Mouse (Mus musculus) heart, embryonic 11.5 days (tissue): ENCODE measurements around the gene Dagla. TPM values are rescaled to one million over a fixed set of nuclear protein-coding genes. Genes with fewer than 3 reads are reported as not detected.

Source experiments
- ATAC-seq: fragments of 200-750 bp; cut with Nextera tagmentation; replicated peaks from 2 replicates; pipeline ENCODE4 v1.8.0; 2017; ENCODE audit warnings: moderate library complexity; ENCODE audit not compliant: insufficient number of reproducible peaks, low FRiP score, low TSS enrichment
- H3K27ac ChIP-seq: fragments of 300-500 bp; sonication (generic); 2 replicates; pipeline ENCODE4 v1.5.1; 2014; ENCODE audit warnings: mild to moderate bottlenecking, low read depth, low read length
- H3K27me3 ChIP-seq: fragments of 300-500 bp; sonication (generic); 2 replicates; pipeline ENCODE4 v1.6.1; 2014; ENCODE audit warnings: mild to moderate bottlenecking, low read length, mixed read lengths; ENCODE audit not compliant: control insufficient read depth, insufficient read depth
- H3K36me3 ChIP-seq: fragments of 300-500 bp; sonication (generic); 2 replicates; pipeline ENCODE4 v1.6.1; 2014; ENCODE audit warnings: mild to moderate bottlenecking, low read length, moderate library complexity, mixed read lengths; ENCODE audit not compliant: control insufficient read depth, insufficient read depth
- H3K4me1 ChIP-seq: fragments of 300-500 bp; sonication (generic); 2 replicates; pipeline ENCODE4 v1.6.1; 2014; ENCODE audit warnings: low read length; ENCODE audit not compliant: control insufficient read depth, insufficient read depth
- H3K4me2 ChIP-seq: fragments of 300-500 bp; sonication (generic); 2 replicates; pipeline ENCODE4 v1.6.1; 2014; ENCODE audit warnings: mild to moderate bottlenecking, moderate library complexity
- H3K4me3 ChIP-seq: fragments of 300-500 bp; sonication (generic); 2 replicates; pipeline ENCODE4 v1.5.1; 2014; ENCODE audit warnings: low read depth, low read length
- H3K9ac ChIP-seq: fragments of 300-500 bp; sonication (generic); 2 replicates; pipeline ENCODE4 v1.6.1; 2014; ENCODE audit warnings: mild to moderate bottlenecking, low read depth, low read length, moderate library complexity
- H3K9me3 ChIP-seq: fragments of 300-500 bp; sonication (generic); replicated peaks from 2 replicates; pipeline ENCODE4 v1.6.1; 2016; ENCODE audit warnings: low read length; ENCODE audit not compliant: control insufficient read depth
- whole genome bisulfite sequencing: fragments of 180-500 bp; shearing (Covaris S2); extraction: QIAGEN DNeasy Blood & Tissue Kit; methylation state at CpG from one replicate; pipeline ENCODE4 v1.1.7; 2014; ENCODE audit not compliant: insufficient replicate concordance; 5-methylcytosine and 5-hydroxymethylcytosine counted together
- polyA plus RNA-seq: library from polyadenylated mRNA; unstranded; fragments of >200 nt; fragmentation: Nextera tagmentation; extraction: Ambion mirVana; gene quantifications from 2 replicates; pipeline ENCODE4 v1.2.1, GENCODE M21; 2014

Dagla gene
- polyA plus RNA-seq, 1 experiment from 2014 or later = 0.66 TPM

DNA sequence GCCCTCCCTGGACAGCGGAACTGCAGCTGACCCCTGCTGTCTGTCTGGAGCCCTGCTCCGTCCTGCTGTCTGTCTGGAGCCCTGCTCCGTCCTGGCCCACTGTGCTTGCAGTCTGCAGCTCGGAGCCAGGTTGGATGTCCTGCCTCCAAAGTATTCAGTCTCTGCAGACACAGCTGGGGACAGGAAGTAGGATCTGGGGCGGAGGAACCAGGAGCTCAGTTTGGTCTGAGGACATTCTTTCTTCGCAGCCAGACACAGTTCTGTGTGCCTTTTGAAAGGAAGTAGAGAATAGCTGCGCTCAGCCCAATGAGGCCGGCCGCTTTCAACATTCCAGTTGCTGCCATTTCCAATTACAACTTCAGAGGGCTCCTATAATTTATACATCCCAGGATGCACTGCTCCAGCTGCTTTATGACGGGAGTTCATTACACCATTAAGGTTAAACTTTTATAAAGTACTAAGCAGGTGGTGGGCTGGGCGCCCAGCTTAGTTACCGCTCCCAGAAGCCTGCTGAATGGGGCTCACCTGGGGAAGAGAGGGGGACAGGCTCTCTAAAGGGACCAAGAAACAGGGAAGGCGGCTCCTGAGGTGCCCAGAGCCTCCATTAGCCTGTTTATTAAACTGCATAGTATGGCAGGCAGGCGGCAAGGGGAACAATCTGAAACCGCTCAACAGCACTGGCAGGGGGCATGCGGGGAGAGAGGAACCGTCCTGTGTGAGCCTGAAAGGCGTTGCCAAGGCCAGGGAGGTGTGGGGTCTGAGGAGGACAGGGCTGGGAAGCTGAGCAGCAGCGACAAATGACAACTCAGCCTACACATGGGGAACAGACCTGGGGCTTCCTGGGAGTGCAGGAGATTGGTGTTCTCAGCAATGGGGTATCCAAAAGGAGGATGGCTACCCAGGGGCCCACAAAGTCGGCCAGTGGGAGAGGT, 9.8 kb downstream of the Dagla start:
- ATAC-seq = no peak

DNA sequence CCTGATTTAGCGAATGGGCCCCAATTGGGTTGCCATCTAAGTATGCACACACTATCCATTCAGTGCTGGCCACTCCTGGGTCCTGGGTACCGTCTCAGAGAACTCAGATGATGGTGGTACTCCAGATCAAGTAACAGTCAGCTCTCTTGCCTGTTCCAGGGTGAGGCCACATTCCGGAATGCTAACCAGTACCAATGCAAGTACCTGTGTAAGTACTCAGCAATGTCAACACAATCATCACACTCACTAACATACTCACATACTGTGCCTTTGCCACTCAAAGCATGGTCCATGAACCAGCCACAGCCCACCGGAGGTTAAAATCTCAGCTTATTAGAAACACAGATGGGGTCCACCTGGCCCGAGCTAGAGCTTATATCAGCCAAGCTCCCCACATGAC, 10.7 kb downstream of the Dagla start:
- Histone ChIP-seq H3K4me3 (no peak overlapping the region), H3K27ac (no peak overlapping the region), H3K9me3 (no peaks in the 10 kb centered on the region), H3K9ac (no peak overlapping the region), H3K27me3 (peaks cover 6% of the 10 kb centered on the region; the same call in 1 of the 2 replicates), H3K36me3 (no peaks in the 10 kb centered on the region), H3K4me1 (peaks cover 42% of the 10 kb centered on the region), H3K4me2 (no peak overlapping the region)
- 59% methylated on average over 5 of the region's 5 CpGs for WGBS
- ATAC-seq = no peak

More for the DNA sequence above, 9.8 kb downstream of the Dagla start:
- Histone ChIP-seq H3K27me3 (peaks cover 6% of the 10 kb centered on the region; the same call in 1 of the 2 replicates), H3K4me2 (peak overlapping the region; percentile 16; the same call in 1 of the 2 replicates), H3K4me3 (no peak overlapping the region), H3K27ac (0 out of 2 replicates have a peak overlapping the region, but pooled peaks have one; percentile 22), H3K9ac (peak overlapping the region; percentile 24; the same call in 1 of the 2 replicates), H3K9me3 (no peaks in the 10 kb centered on the region), H3K4me1 (peaks cover 42% of the 10 kb centered on the region), H3K36me3 (no peaks in the 10 kb centered on the region)
- WGBS = 42% methylated on average over 20 of the region's 20 CpGs

DNA sequence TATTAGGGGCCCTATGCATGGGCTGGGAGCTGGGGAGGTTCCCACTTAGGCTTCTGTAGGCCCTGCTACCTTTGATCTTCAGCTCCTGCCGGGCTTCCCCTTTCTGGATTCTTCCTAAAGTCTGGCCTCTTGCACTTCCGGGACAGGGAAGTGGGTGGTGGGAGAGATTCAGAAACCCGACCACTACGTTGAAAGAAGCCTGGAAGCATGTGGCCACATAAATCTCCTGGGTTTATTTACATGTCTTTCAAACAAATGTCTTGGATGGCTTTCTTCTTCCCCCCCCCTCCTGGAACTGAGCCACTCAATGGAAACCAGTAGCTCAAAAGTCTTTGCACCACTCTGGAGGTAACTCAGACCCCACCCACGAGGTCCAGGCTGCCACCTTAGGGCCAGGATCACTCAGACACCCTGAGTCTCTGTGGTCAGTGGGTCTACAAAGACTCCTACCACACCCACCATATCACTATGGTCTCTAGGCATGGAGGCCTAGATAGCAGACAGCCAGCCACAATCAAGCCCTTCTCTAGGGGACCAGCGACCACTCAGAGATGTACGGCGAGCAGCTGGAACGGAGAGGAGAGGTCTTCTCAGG, 12.7 kb downstream of the Dagla start:
- no peaks in the 10 kb centered on the region for H3K36me3 ChIP-seq
- no peak overlapping the region for H3K27ac ChIP-seq
- ATAC-seq = no peak
- peaks cover 6% of the 10 kb centered on the region; the same call in 1 of the 2 replicates for H3K27me3 ChIP-seq
- WGBS = 64% methylated on average over 9 of the region's 9 CpGs
- H3K9ac ChIP-seq = no peak overlapping the region
- H3K4me1 ChIP-seq = peaks cover 36% of the 10 kb centered on the region
- no peaks in the 10 kb centered on the region for H3K9me3 ChIP-seq
- no peak overlapping the region for H3K4me3 ChIP-seq
- no peak overlapping the region for H3K4me2 ChIP-seq

DNA sequence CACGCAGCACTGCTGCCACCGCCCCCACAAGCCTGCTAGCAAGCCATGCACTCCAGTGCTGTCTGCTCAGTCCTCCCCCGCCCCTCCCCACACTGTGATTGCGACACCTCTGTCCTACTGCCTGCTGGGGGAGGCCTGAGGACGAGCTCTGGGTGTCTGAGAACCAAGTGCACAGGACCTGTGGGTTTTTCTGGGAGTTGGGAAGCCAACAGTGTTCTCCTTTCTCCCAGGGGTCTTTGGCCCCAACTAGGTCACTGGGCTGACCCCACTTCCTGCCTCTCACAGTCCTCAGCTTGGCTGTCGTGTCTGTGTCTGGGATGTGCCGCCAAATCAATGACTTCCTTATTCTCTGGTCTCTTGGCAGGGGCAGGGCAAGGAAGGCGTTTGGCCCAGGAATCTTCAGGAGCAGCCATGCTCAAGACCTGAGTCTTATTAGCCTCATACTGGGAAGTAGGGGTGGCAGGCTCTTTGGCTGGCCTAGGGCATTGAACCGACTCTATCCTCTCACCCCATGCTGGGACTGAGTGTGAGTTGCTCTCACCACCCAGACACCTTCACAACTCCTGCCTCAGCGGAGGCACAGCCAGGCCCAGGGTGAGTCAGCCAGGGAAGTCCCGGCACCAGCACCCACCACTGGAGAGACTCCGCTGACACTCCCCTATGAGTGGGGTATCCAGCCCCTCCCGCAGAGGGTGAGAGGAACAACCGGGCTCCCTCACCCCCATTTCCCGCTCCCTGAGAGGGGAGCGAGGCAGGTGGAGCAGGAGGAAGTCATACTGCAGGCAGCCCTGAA, 14.3 kb downstream of the Dagla start:
- no peak overlapping the region for H3K4me3 ChIP-seq
- peaks cover 3% of the 10 kb centered on the region; the same call in 1 of the 2 replicates for H3K27me3 ChIP-seq
- H3K4me1 ChIP-seq = peaks cover 27% of the 10 kb centered on the region
- WGBS = 55% methylated on average over 16 of the region's 16 CpGs
- H3K4me2 ChIP-seq = no peak overlapping the region
- H3K9ac ChIP-seq = no peak overlapping the region
- ATAC-seq = no peak
- H3K27ac ChIP-seq = no peak overlapping the region
- no peaks in the 10 kb centered on the region for H3K36me3 ChIP-seq
- H3K9me3 ChIP-seq = no peaks in the 10 kb centered on the region

DNA sequence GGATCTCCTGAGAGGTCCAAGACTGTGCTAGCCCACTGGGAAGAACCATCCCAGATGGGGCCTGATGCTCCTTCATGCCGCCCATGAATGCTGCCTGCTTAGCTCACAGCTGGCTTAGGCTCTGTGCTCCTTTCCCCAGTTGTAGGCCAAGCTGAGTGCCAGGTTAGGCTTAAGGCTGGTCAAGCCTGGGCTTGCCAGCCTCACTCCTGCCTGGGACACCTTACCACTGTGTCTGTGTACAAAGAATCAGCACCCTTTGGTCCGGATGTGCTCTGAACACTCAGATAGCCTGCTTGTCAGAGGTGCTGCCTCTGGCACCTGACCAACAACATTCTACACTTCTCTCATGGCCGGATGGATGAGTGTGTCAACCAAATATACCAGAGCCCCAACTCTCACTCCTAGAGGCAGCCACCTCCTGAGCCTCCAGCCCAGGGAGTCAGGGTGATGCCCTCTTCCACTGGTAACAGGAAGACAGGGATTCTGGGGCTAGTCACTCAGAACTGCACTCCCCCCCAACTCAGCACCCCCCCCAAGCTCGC, 15.0 kb downstream of the Dagla start:
- Histone ChIP-seq H3K9ac (no peak overlapping the region), H3K4me1 (peaks cover 21% of the 10 kb centered on the region), H3K4me2 (no peak overlapping the region), H3K27me3 (no peaks in the 10 kb centered on the region; the same call in 1 of the 2 replicates), H3K4me3 (no peak overlapping the region), H3K9me3 (no peaks in the 10 kb centered on the region), H3K27ac (no peak overlapping the region), H3K36me3 (no peaks in the 10 kb centered on the region)
- 64% methylated on average over 4 of the region's 4 CpGs for WGBS
- ATAC-seq = no peak

DNA sequence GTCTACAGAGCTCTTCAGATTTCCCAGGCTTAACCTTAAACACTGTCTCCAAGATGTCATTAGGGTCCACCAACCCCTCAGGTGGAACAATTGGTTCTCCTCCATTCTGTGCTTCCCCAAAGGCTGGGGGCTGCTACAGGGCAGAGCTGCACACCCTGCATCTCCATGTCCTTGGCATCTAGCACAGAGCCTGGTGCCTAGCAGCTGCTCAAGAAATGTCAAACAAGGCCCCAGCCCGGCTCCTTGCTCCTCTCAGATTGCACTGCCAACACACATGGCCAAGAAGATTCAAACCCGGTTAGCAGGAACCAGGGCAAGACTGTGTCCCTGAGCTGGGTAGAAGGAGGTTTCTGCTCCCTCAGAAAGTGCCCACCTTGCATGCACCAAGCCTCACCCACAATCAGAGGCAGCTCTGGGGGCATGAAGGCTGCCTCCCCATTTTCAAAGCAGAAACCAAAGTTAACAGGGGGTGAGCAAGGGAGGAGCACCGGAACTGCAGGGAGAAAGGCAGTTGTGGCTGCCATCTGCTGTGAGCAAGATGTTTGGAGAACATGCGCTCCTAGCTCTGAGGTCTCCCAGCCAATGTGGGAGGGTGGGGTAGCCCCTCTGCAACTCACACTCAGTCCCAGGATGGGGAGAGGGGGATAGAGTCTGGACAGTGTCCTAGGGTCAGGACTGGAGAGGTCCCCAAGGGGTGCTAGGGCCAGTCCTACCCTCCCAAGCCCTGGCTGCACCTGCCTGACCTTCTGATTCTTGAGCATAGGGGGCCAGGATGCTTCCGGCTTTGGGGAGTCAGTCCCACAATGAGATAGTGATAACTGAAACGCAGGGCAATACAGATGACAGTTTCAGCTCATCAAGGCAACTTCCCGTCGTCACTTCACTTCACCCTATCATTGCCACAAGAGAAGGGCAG, 16.3 kb downstream of the Dagla start:
- no peak for ATAC-seq
- Histone ChIP-seq H3K27ac (no peak overlapping the region), H3K9ac (no peak overlapping the region), H3K4me3 (no peak overlapping the region), H3K4me2 (no peak overlapping the region), H3K27me3 (peaks cover 4% of the 10 kb centered on the region), H3K36me3 (no peaks in the 10 kb centered on the region), H3K4me1 (peaks cover 14% of the 10 kb centered on the region), H3K9me3 (no peaks in the 10 kb centered on the region)
- WGBS = 75% methylated on average over 8 of the region's 8 CpGs

DNA sequence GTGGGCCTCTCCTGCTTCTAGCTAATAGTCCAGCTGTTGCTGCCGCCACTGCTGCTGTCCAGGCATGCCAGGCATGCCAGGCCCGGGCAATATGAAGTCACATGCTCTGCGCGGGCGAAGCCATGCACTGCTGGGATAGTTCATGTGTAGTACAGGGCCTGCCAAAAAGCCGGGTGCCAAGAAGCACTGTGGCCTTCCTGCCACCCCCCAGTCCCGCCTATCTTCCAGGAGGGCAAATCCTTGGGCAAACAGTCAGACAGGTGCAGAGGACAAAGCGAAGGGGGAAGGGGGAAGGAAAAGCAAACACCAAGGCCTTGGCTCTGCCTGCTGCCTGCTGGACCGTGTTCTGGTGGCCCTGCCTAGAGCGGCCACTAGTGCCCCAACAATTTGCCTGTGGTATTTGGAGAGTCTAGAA, 18.2 kb downstream of the Dagla start:
- ATAC-seq = no peak
- no peak overlapping the region for H3K4me3 ChIP-seq
- H3K9me3 ChIP-seq = no peaks in the 10 kb centered on the region
- no peaks in the 10 kb centered on the region for H3K36me3 ChIP-seq
- H3K9ac ChIP-seq = no peak overlapping the region
- no peak overlapping the region for H3K4me2 ChIP-seq
- peaks cover 6% of the 10 kb centered on the region; the same call in 1 of the 2 replicates for H3K27me3 ChIP-seq
- H3K4me1 ChIP-seq = peaks cover 18% of the 10 kb centered on the region
- H3K27ac ChIP-seq = no peak overlapping the region
- 74% methylated on average over 10 of the region's 10 CpGs for WGBS
